Mouse (Mus musculus): ENCODE measurements around the gene Ccdc172. TPM values are rescaled to one million over a fixed set of nuclear protein-coding genes. Genes with fewer than 3 reads are reported as not detected.

The Ccdc172 gene
- polyA plus RNA-seq (2014; fragmentation: Illumina TruSeq; extraction: RNeasy Lipid Tissue Mini Kit (QIAGEN cat#74804); ENCODE audit: low read depth, low replicate concordance): not detected

DNA sequence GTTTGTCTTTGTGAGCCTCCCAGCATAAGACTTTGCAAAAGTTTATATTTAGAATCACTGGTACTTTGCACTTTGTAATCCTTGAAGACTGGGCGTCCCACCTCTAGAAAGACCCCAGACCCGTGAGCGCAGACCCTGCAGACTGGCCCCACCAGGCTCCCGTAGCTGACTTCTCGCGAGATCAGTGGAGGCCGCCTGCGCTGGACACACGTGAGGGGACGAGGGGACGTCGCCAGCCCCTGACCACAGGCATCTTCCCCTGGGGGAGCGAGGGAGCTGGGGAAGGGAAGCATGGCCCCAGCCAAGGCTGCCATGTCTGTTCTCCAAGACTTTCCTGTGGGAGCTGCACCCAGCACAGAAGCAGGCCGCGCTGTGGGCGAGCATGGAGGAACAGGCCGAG lies at the start of gene Ccdc172:
Ccdc172 (plus strand) TSS at position 176 of the 400 bp plus-strand sequence.

Other genes starting within 250 kb of the Ccdc172 start
- 2.3 TPM for gene Gfra1, start 56.1 kb upstream of the Ccdc172 start, polyA plus RNA-seq (2014; fragmentation: Illumina TruSeq; extraction: RNeasy Lipid Tissue Mini Kit (QIAGEN cat#74804); ENCODE audit: low read depth, low replicate concordance)
- 0.82 TPM for gene Pnlip, start 140.5 kb downstream of the Ccdc172 start, polyA plus RNA-seq (2014; fragmentation: Illumina TruSeq; extraction: RNeasy Lipid Tissue Mini Kit (QIAGEN cat#74804); ENCODE audit: low read depth, low replicate concordance)
- not detected for gene Pnliprp1, start 216.9 kb downstream of the Ccdc172 start, polyA plus RNA-seq (2014; fragmentation: Illumina TruSeq; extraction: RNeasy Lipid Tissue Mini Kit (QIAGEN cat#74804); ENCODE audit: low read depth, low replicate concordance)
- not detected for gene Pnliprp2, start 247.7 kb downstream of the Ccdc172 start, polyA plus RNA-seq (2014; fragmentation: Illumina TruSeq; extraction: RNeasy Lipid Tissue Mini Kit (QIAGEN cat#74804); ENCODE audit: low read depth, low replicate concordance)

All from adrenal gland, adult 10 weeks (tissue).